Mouse (Mus musculus) granulocyte monocyte progenitor cell, adult 5-6 weeks (primary cell): ENCODE results near the gene Abcd1. TPM values are rescaled to one million over a fixed set of nuclear protein-coding genes. Genes with fewer than 3 reads are reported as not detected.
"Not testable (repeated sequence)": the region's sequence is repeated elsewhere in the genome, so short reads cannot be mapped to it uniquely, and the experiment has no call there.

ENCODE experiments used
- ATAC-seq: replicated peaks from 2 replicates; pipeline ENCODE4 v1.8.0; 2016; ENCODE audit warnings: mild to moderate bottlenecking, moderate TSS enrichment, inconsistent platforms; ENCODE audit not compliant: poor library complexity, severe bottlenecking
- total RNA-seq, 2 experiments: library from RNA; stranded (forward) in 1 of 2; stranded (reverse) in 1 of 2; fragments of 200-712, 200-1000 nt in 1 of 2; fragments of >200 nt in 1 of 2; fragmentation: Nextera tagmentation in 1 of 2; gene quantifications; 2 replicates each; pipeline ENCODE4 v1.2.3; 2014 to 2017

The Abcd1 gene
- total RNA-seq, 2 experiments from 2014 or later = 26.1 to 61.0 TPM

- ATAC-seq = no peak
Observed at GRCm38 (mm10) chrX:73739151-73739550, 22.8 kb downstream of the Abcd1 start.

DNA sequence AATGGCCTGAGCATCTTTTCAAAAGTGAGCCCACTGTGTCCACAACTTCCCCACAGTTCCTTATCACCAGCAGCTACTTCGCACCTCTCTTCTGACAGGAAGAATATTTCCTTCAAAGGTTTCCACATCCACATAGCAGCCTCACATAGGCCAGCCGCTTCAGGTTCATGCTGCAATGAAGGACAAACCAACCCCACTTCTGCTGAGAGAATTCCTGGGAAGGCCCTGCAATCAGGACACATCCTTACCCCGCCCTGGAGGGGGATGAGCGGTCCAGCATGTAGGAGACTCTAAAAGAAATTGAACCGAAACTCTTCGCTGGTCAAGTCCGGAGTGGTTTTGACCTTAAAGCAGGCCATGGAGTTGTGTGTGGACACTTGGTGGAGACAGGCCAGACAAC lies 23.4 kb downstream of the Abcd1 start:
- not testable (repeated sequence) for ATAC-seq

GRCm38 (mm10) chrX:73744774-73745481 lies 28.5 kb downstream of the Abcd1 start:
- ATAC-seq = no peak

GRCm38 (mm10) chrX:73748977-73749376 lies 32.6 kb downstream of the Abcd1 start:
- no peak for ATAC-seq

GRCm38 (mm10) chrX:73756334-73757140 lies 40.1 kb downstream of the Abcd1 start, which contains the start of gene Plxnb3:
Plxnb3 (plus strand) TSS chrX:73757090.
- no peak for ATAC-seq

DNA sequence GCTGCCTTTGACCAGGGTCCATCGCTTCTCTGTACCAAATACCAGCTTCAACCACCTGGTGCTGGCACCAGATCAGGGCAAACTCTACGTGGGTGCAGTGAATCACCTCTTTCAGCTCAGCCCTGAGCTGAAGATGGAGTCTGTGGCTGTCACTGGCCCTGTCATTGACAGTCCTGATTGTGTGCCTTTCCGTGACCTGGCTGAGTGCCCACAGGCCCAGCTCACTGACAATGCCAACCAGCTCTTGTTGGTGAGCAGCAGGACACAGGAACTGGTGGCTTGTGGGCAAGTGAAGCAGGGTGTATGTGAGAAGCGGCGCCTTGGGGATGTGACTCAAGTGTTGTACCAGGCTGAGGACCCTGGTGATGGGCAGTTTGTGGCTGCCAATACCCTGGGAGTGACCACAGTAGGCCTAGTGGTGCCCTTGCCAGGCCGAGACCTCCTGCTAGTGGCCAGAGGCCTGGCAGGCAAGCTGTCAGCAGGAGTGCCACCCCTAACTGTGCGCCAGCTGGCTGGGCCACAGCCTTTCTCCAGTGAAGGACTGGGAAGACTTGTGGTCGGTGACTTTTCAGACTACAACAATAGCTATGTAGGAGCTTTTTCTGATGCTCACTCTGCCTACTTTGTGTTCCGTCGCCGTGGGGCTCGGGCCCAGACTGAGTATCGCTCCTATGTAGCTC lies 42.4 kb downstream of the Abcd1 start:
- 0 out of 2 replicates have a peak, but pooled peaks have one; percentile 7 for ATAC-seq

DNA sequence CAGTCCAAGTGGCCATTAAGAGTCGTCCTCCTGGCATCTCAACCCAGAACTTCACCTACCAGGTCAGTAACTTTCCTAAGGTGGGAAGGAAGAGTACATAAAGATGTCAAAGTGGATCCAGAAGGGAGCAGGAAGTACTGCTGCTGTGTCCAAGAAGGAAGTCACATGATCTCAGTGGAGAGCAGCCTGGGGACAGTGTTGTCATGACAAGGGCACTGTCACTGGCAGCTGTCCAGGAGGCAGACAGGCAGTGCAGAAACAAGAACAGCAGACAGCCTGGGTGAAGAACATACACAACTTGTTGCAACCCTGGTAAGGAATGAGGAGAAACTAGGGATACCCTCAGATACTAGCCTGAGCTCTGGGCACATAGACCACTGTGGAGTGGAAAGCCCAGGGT lies 48.9 kb downstream of the Abcd1 start:
- ATAC-seq = peak; percentile 76

GRCm38 (mm10) chrX:73767267-73767666 lies 50.9 kb downstream of the Abcd1 start:
- peak; percentile 41; the same call in 1 of the 2 replicates for ATAC-seq

- ATAC-seq = peak; percentile 31; the same call in 1 of the 2 replicates
Observed at GRCm38 (mm10) chrX:73774168-73774760, 57.9 kb downstream of the Abcd1 start, which contains the start of gene Srpk3. Srpk3 (plus strand) TSS chrX:73774405.

DNA sequence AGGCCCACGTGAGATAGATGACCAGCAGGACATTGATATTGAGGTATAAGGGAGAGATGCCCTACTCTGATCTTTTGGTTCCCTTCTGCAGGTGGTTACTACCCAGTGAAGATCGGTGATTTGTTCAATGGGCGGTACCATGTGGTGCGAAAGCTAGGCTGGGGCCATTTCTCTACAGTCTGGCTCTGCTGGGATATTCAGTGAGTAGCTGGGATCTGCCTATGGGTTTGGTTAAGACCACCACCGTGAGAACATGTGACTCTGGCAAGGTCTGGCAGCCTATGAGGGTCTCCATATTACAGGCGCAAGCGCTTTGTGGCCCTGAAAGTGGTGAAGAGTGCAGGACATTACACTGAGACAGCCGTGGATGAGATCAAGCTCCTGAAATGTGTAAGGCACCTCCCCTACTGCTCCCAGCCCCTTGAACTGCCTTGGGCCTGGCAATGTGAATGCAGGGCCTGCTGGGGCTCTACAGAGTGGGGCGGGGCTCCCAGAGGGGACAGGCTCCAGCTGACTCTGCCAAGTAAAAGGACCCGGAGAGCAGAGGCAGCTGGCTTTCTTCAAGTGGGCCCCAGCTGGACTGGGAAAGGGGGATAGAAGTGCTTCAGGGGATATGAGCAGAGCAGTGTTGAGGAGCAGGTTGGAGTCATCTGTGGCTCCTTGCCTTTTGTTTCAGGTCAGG lies 58.5 kb downstream of the Abcd1 start:
- no peak for ATAC-seq

- no peak for ATAC-seq
Observed at GRCm38 (mm10) chrX:73782227-73782626, 65.8 kb downstream of the Abcd1 start.

GRCm38 (mm10) chrX:73785666-73786065 lies 69.3 kb downstream of the Abcd1 start:
- no peak for ATAC-seq

DNA sequence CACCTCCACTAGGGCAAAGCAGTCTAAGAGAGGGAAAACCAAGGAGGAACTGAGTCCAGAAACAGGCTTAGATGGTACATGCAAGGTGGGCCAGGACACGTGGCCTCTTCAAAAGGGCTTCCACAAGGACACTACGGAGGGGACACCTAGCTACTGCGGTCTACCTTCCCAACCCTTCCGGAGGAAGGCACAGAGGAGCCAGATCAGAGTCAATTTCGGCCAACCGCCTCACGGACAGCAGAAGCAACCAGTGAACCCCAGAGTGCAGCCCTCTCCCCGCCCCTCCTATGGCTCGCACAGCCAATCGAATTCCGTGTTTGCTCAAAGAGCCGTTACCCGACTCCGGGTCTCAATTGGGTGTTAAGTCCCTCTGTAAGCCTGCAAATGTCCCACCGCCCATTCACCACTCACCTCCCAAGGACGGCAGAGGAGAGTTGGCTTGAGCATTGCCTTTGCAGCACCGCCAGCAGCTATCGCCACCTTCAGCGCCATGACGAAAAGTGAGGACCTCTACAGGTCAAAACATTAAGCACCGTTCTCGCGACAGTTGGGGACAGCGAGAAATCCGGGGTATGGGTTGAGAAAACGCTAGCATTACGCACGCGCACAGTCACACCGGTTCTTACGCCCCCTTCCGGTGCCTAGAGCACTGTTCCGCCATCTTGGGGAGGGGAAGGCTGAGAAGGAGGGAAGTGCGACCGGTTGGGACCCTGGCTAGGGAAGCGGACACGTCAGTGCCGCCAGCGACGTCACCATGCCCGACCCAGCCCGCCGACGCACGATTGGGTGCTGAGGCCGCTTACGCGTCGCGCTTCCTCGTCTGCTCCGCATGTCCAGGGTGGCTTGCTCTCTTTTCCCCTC lies 70.2 kb downstream of the Abcd1 start, which contains the start of the genes Idh3g and Ssr4:
Idh3g (minus strand) TSS at position 534 of the 861 bp plus-strand sequence.
Ssr4 (plus strand) TSS at position 665 of the 861 bp plus-strand sequence.
- ATAC-seq = peak; percentile 88

- no peak; the same call in 1 of the 2 replicates for ATAC-seq
Observed at GRCm38 (mm10) chrX:73787225-73787558, 70.8 kb downstream of the Abcd1 start.

Other genes starting within 250 kb of the Abcd1 start
- gene Bgn, start 233.0 kb upstream of the Abcd1 start, total RNA-seq (2014; fragmentation: Nextera tagmentation) = not detected in 2 replicates
- not detected in 2 replicates for gene Bgn, start 233.0 kb upstream of the Abcd1 start, total RNA-seq (2017)
- gene Atp2b3, start 213.5 kb upstream of the Abcd1 start, total RNA-seq (2014; fragmentation: Nextera tagmentation) = not detected in 2 replicates
- not detected in 2 replicates for gene Atp2b3, start 213.5 kb upstream of the Abcd1 start, total RNA-seq (2017)
- 0.26 and 0.41 TPM in 2 replicates for gene Dusp9, start 77.2 kb upstream of the Abcd1 start, total RNA-seq (2014; fragmentation: Nextera tagmentation)
- 0.30 and 0.88 TPM in 2 replicates for gene Dusp9, start 77.2 kb upstream of the Abcd1 start, total RNA-seq (2017)
- gene Pnck, start 56.5 kb upstream of the Abcd1 start, total RNA-seq (2014; fragmentation: Nextera tagmentation) = 2.5 TPM in 1 of 2 replicates, not detected in the other
- not detected in 2 replicates for gene Pnck, start 56.5 kb upstream of the Abcd1 start, total RNA-seq (2017)
- gene Slc6a8, start 43.4 kb upstream of the Abcd1 start, total RNA-seq (2014; fragmentation: Nextera tagmentation) = 1.1 TPM in 1 of 2 replicates, not detected in the other
- gene Slc6a8, start 43.4 kb upstream of the Abcd1 start, total RNA-seq (2017) = not detected in 2 replicates
- 127 and 157 TPM in 2 replicates for gene Bcap31, start 422 bp upstream of the Abcd1 start, total RNA-seq (2014; fragmentation: Nextera tagmentation)
- gene Bcap31, start 422 bp upstream of the Abcd1 start, total RNA-seq (2017) = 255 and 292 TPM in 2 replicates
- gene Plxnb3, start 40.5 kb downstream of the Abcd1 start, total RNA-seq (2014; fragmentation: Nextera tagmentation) = not detected in 2 replicates
- 0.13 and 0.57 TPM in 2 replicates for gene Plxnb3, start 40.5 kb downstream of the Abcd1 start, total RNA-seq (2017)
- gene Srpk3, start 57.8 kb downstream of the Abcd1 start, total RNA-seq (2014; fragmentation: Nextera tagmentation) = not detected in 2 replicates
- not detected in 2 replicates for gene Srpk3, start 57.8 kb downstream of the Abcd1 start, total RNA-seq (2017)
- gene Idh3g, start 70.3 kb downstream of the Abcd1 start, total RNA-seq (2014; fragmentation: Nextera tagmentation) = 290 and 324 TPM in 2 replicates
- 213 and 240 TPM in 2 replicates for gene Idh3g, start 70.3 kb downstream of the Abcd1 start, total RNA-seq (2017)
- gene Ssr4, start 70.4 kb downstream of the Abcd1 start, total RNA-seq (2014; fragmentation: Nextera tagmentation) = 623 and 635 TPM in 2 replicates
- 345 and 370 TPM in 2 replicates for gene Ssr4, start 70.4 kb downstream of the Abcd1 start, total RNA-seq (2017)
- 0.58 and 2.6 TPM in 2 replicates for gene Pdzd4, start 108.4 kb downstream of the Abcd1 start, total RNA-seq (2014; fragmentation: Nextera tagmentation)
- 0.90 and 1.4 TPM in 2 replicates for gene Pdzd4, start 108.4 kb downstream of the Abcd1 start, total RNA-seq (2017)
- gene Avpr2, start 175.5 kb downstream of the Abcd1 start, total RNA-seq (2014; fragmentation: Nextera tagmentation) = not detected in 2 replicates
- 0.09 TPM in 1 of 2 replicates, not detected in the other for gene Avpr2, start 175.5 kb downstream of the Abcd1 start, total RNA-seq (2017)
- 0.11 and 0.13 TPM in 2 replicates for gene L1cam, start 179.5 kb downstream of the Abcd1 start, total RNA-seq (2014; fragmentation: Nextera tagmentation)
- gene L1cam, start 179.5 kb downstream of the Abcd1 start, total RNA-seq (2017) = 0.26 and 1.6 TPM in 2 replicates
- 45.1 and 49.1 TPM in 2 replicates for gene Arhgap4, start 205.3 kb downstream of the Abcd1 start, total RNA-seq (2014; fragmentation: Nextera tagmentation)
- gene Arhgap4, start 205.3 kb downstream of the Abcd1 start, total RNA-seq (2017) = 26.4 and 36.3 TPM in 2 replicates
- gene Naa10, start 205.3 kb downstream of the Abcd1 start, total RNA-seq (2014; fragmentation: Nextera tagmentation) = 159 and 179 TPM in 2 replicates
- 155 and 215 TPM in 2 replicates for gene Naa10, start 205.3 kb downstream of the Abcd1 start, total RNA-seq (2017)
- 24.5 and 60.3 TPM in 2 replicates for gene Renbp, start 214.3 kb downstream of the Abcd1 start, total RNA-seq (2014; fragmentation: Nextera tagmentation)
- gene Renbp, start 214.3 kb downstream of the Abcd1 start, total RNA-seq (2017) = 13.6 and 24.3 TPM in 2 replicates
- 114 and 140 TPM in 2 replicates for gene Hcfc1, start 249.8 kb downstream of the Abcd1 start, total RNA-seq (2014; fragmentation: Nextera tagmentation)
- gene Hcfc1, start 249.8 kb downstream of the Abcd1 start, total RNA-seq (2017) = 55.5 and 63.3 TPM in 2 replicates